Mouse (Mus musculus) thymus, adult 2 months (tissue): ENCODE measurements at regions not wholly inside any gene's neighbourhood (a gene's known extent, or its start where the extent isn't known, plus 50 kb on each side); places are given as distances from the start of the nearest gene placed in this dataset.

Experiments used
- CTCF ChIP-seq: fragments of 200-500 bp; IDR thresholded peaks from 2 replicates; pipeline ENCODE4 v1.5.1; 2012; ENCODE audit warnings: mild to moderate bottlenecking, control low read depth, low read length, moderate library complexity, borderline replicate concordance; ENCODE audit not compliant: control insufficient read depth, poor library complexity, insufficient read depth; ENCODE audit errors: extremely low read depth
- POLR2A ChIP-seq: fragments of 200-500 bp; IDR thresholded peaks from 2 replicates; pipeline ENCODE4 v1.6.1; 2012; ENCODE audit warnings: mild to moderate bottlenecking, low read length, control low read depth, moderate library complexity; ENCODE audit not compliant: control insufficient read depth, poor library complexity, insufficient read depth; ENCODE audit errors: extremely low read depth

DNA sequence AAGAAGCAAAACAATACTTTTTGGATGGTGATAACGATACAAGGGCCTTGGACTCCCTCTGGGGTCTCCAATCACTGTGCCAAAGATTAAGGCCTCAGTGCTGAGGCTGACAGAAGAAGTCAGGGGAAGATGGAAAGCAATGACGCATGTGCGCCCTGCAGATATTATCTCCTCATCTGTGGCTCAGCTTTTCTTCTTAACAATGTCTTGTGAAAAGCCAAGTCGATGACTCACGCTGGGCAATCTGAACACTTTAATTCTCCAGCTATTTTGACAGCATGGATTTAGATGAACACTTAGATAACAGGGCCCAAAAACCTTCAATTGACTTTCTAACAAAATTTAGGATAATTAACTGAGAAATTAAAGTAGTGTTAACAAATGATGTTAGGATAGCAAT, 155.7 kb upstream of the Cxcl12 start:
- no peak for TF ChIP-seq POLR2A
- TF ChIP-seq CTCF: no peak
